Mouse (Mus musculus) C2C12 (cell line): ENCODE data around the gene Ppard. TPM values are rescaled to one million over a fixed set of nuclear protein-coding genes. Genes with fewer than 3 reads are reported as not detected.
A peak's percentile ranks its signal among the peaks of the same experiment; 100 is the strongest.

Experiments
- H3K27me3 ChIP-seq: one replicate; pipeline ENCODE4 v1.6.1; 2011; ENCODE audit not compliant: control insufficient read depth, insufficient read depth, insufficient read length
- H3K36me3 ChIP-seq: one replicate; pipeline ENCODE4 v1.6.1; 2011; ENCODE audit not compliant: control insufficient read depth, insufficient read depth
- H3K4me3 ChIP-seq: one replicate; pipeline ENCODE4 v1.5.1; 2011; ENCODE audit warnings: mild to moderate bottlenecking, control low read depth; ENCODE audit not compliant: poor library complexity, insufficient read depth, severe bottlenecking
- H3K79me2 ChIP-seq: one replicate; pipeline ENCODE4 v1.6.1; 2011; ENCODE audit not compliant: control insufficient read depth, insufficient read depth
- H3K79me3 ChIP-seq: one replicate; pipeline ENCODE4 v1.6.1; 2011; ENCODE audit warnings: low read depth, control low read depth
- H3ac ChIP-seq: one replicate; pipeline ENCODE3; 2011; ENCODE audit warnings: low read depth; ENCODE audit not compliant: control insufficient read depth, insufficient read length
- CEBPB ChIP-seq: IDR thresholded peaks from one replicate; pipeline ENCODE4 v1.6.1; 2011; ENCODE audit warnings: low read depth, mild to moderate bottlenecking, control low read depth, moderate library complexity
- CTCF ChIP-seq: IDR thresholded peaks from one replicate; pipeline ENCODE4 v1.5.1; 2011; ENCODE audit not compliant: control insufficient read depth, insufficient read depth, insufficient read length
- FOSL1 ChIP-seq: IDR thresholded peaks from one replicate; pipeline ENCODE4 v1.8.0; 2011; ENCODE audit warnings: mild to moderate bottlenecking, low read length; ENCODE audit not compliant: poor library complexity, insufficient read depth, severe bottlenecking
- MAX ChIP-seq: IDR thresholded peaks from one replicate; pipeline ENCODE4 v1.6.1; 2011; ENCODE audit warnings: mild to moderate bottlenecking, control low read depth
- MYOD1 ChIP-seq: IDR thresholded peaks from one replicate; pipeline ENCODE4 v1.6.1; 2011; ENCODE audit warnings: low read depth; ENCODE audit not compliant: control insufficient read depth, insufficient read length
- MYOG ChIP-seq: IDR thresholded peaks from one replicate; pipeline ENCODE4 v1.6.1; 2011; ENCODE audit not compliant: control insufficient read depth, insufficient read length; ENCODE audit errors: extremely low read depth
- USF1 ChIP-seq: IDR thresholded peaks from one replicate; pipeline ENCODE4 v1.6.1; 2011; ENCODE audit warnings: low read depth, mild to moderate bottlenecking, control low read depth, moderate library complexity
- polyA plus RNA-seq: library from polyadenylated mRNA; unstranded; fragments of >200 nt; fragmentation: generic; extraction: Trizol; gene quantifications from one replicate; pipeline ENCODE4 v1.2.1, GENCODE M21; 2012; ENCODE audit warnings: missing spikeins

Ppard gene
- polyA plus RNA-seq, 1 experiment, result 24.7 TPM

DNA sequence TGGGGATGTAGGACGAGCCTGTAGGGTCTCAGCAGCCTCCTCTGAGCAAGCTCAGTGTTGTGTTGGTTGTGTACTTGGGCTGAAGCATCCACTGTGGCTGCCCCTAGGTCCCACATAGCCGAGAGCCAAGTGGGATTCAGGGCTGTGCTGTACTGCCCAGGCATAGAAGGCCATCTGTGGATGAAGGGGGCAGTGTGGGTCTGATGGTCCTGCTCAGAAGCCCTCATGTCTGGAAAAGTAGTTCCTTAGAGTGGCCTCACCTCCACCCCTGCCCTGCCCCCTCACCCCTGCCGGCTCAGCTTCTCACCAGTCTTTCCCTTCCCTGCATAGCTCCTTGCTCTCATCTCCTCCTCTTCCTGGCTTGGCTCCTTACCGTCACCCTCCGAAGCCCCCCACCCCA lies 23.2 kb downstream of the Ppard start:
- no peak overlapping the region for H3K4me3 ChIP-seq
- peaks cover 31% of the 10 kb centered on the region for H3K79me3 ChIP-seq
- H3ac ChIP-seq, result no peak overlapping the region
- peaks cover 12% of the 10 kb centered on the region for H3K36me3 ChIP-seq
- no peaks in the 10 kb centered on the region for H3K27me3 ChIP-seq
- TF ChIP-seq MAX (no peak), CEBPB (no peak), MYOG (no peak)
- peaks cover 57% of the 10 kb centered on the region for H3K79me2 ChIP-seq

- H3K79me2 ChIP-seq, result peaks cover 68% of the 10 kb centered on the region
- peaks cover 7% of the 10 kb centered on the region for H3K36me3 ChIP-seq
- TF ChIP-seq FOSL1 (peak; percentile 3), CTCF (no peak), MAX (peak; percentile 84), MYOG (no peak), USF1 (no peak), CEBPB (peak; percentile 24), MYOD1 (peak; percentile 90)
- no peaks in the 10 kb centered on the region for H3K27me3 ChIP-seq
- peaks cover 34% of the 10 kb centered on the region for H3K79me3 ChIP-seq
- H3K4me3 ChIP-seq, result no peak overlapping the region
- peak overlapping the region; percentile 66 for H3ac ChIP-seq
These were observed 24.3 kb downstream of the Ppard start for GRCm38 (mm10) chr17:28256651-28257328.

DNA sequence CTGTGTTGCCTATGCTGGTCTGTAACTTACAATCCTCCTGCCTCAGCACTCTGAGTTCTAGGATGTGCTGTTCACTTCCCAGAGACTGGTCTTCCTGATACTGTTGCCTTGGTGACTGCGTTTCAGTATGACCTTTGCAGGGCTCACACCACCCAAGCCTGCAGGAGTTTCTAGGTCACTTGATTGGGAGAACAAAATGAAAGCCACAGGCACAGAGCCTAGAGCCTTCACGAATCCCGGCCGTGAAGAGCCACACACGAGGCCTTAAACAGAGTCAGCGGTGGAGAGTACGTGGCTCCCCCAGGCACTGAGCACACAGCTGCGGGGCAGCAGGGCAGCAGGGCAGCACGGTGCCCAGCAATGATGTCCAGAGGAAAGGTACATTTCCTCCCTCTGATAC lies 25.8 kb downstream of the Ppard start:
- H3K4me3 ChIP-seq, result no peak overlapping the region
- peaks cover 36% of the 10 kb centered on the region for H3K79me3 ChIP-seq
- no peaks in the 10 kb centered on the region for H3K27me3 ChIP-seq
- no peak for TF ChIP-seq FOSL1
- no peak for TF ChIP-seq CEBPB
- TF ChIP-seq USF1, result no peak
- TF ChIP-seq MAX, result no peak
- no peak for TF ChIP-seq CTCF
- no peak for TF ChIP-seq MYOD1
- no peak for TF ChIP-seq MYOG
- no peak overlapping the region for H3ac ChIP-seq
- peaks cover 76% of the 10 kb centered on the region for H3K79me2 ChIP-seq
- H3K36me3 ChIP-seq, result peaks cover 7% of the 10 kb centered on the region

DNA sequence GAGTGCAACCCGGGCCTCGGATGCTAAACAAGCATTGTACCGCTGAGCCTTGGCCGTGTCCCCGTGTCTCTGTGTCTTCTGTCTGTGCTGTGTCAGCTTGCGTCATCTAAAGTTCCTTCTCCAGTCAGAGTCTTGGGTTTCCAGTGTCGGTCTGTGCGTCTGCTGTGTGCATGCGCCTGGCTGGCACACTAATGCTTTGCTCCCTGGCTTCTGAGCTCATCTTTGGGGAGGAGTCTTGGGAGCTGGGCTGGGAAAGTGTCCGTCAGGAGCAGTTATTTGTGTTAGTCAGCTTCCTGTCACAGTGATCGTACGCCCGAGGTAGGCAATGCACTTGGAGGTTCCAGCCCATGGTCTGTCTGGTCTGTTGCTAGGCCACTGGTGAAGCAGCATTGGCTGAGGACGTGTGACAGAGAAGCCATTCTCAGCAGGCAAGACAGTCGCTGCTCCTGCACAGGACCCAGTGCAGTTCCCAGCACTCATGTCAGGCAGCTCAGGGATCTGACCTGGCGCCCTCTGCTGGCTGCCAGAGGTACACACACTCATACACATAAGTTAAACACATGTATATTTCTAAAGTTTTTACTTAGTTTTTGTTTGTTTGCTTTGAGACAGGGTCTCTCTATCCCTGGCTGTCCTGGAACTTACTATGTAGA lies 27.5 kb downstream of the Ppard start:
- Histone ChIP-seq H3K79me3 (peaks cover 37% of the 10 kb centered on the region), H3K79me2 (peaks cover 84% of the 10 kb centered on the region), H3ac (no peak overlapping the region), H3K36me3 (peaks cover 7% of the 10 kb centered on the region), H3K4me3 (no peak overlapping the region), H3K27me3 (no peaks in the 10 kb centered on the region)
- TF ChIP-seq MAX (peak; percentile 25), CTCF (peak; percentile 49), MYOG (no peak), CEBPB (peak; percentile 71), USF1 (no peak)

DNA sequence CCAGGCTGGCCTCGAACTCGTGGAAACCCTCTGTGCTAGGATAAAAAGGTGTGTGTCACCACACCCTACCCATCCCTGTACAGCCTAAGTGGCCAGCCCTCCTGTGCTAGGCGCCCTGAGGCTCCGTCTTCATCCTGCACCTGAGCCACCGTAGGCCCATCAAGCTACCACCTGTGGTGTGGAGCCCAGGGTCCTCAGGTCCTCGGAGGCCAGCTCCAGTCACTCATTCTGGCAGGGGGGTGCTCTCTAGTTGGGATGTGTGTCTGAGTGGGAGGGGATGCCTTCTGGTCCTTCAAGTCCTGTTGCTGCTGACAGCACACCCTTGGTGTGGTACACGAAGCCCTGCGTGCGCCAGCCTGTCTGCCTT lies 28.0 kb downstream of the Ppard start:
- no peak overlapping the region for H3ac ChIP-seq
- TF ChIP-seq FOSL1 (no peak), MYOG (no peak), CEBPB (no peak), MAX (no peak)
- no peak overlapping the region for H3K4me3 ChIP-seq
- H3K79me2 ChIP-seq, result peaks cover 81% of the 10 kb centered on the region
- H3K79me3 ChIP-seq, result peaks cover 34% of the 10 kb centered on the region
- peaks cover 7% of the 10 kb centered on the region for H3K36me3 ChIP-seq
- H3K27me3 ChIP-seq, result no peaks in the 10 kb centered on the region

DNA sequence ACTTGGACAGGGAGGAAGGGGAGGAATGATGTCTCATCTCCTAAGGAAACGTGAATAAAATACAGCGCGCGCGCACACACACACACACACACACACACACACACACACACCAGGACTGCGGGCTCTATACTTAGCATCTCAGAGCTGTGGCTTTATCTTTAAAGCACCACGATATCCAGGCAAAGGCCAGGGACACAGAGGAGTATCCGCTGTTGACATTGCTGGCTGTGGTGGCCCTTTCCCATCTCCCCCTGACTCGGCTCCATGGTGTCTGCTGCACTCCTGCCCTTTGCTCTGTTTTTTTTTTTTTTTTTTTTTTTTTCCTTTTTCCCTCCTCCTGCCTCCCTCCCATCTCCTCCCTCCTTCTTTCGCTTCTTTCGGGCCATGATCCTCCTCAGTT lies 29.3 kb downstream of the Ppard start:
- TF ChIP-seq MAX (no peak), USF1 (no peak), CTCF (no peak), CEBPB (no peak), MYOG (no peak), MYOD1 (no peak)
- Histone ChIP-seq H3K36me3 (peaks cover 7% of the 10 kb centered on the region), H3K27me3 (no peaks in the 10 kb centered on the region), H3K79me2 (peaks cover 82% of the 10 kb centered on the region), H3K4me3 (no peak overlapping the region), H3ac (no peak overlapping the region), H3K79me3 (peaks cover 33% of the 10 kb centered on the region)
